Mouse (Mus musculus): ENCODE measurements around the gene Creb3l2. TPM values are rescaled to one million over a fixed set of nuclear protein-coding genes. Genes with fewer than 3 reads are reported as not detected.

Creb3l2 gene
- total RNA-seq, 2 experiments from 2014 or later: 6.9 to 7.0 TPM

GRCm38 (mm10) chr6:37414576-37414975 is 27.4 kb downstream of the Creb3l2 start:
- DNase-seq (ENCODE audit: low spot score in 2 of 2): no peak

GRCm38 (mm10) chr6:37411696-37412095 is 30.2 kb downstream of the Creb3l2 start:
- DNase-seq (ENCODE audit: low spot score in 2 of 2): no peak

- DNase-seq (ENCODE audit: low spot score in 2 of 2): no peak
These were observed 32.1 kb downstream of the Creb3l2 start for GRCm38 (mm10) chr6:37409829-37410228.

- DNase-seq (ENCODE audit: low spot score in 2 of 2): no peak
These were observed 34.1 kb downstream of the Creb3l2 start for GRCm38 (mm10) chr6:37407876-37408275.

- no peak for DNase-seq (ENCODE audit: low spot score in 2 of 2)
These were observed 35.0 kb downstream of the Creb3l2 start for GRCm38 (mm10) chr6:37406903-37407302.

- DNase-seq (ENCODE audit: low spot score in 2 of 2): no peak
These were observed 35.9 kb downstream of the Creb3l2 start for GRCm38 (mm10) chr6:37406018-37406417.

- no peak for DNase-seq (ENCODE audit: low spot score in 2 of 2)
These were observed 37.6 kb downstream of the Creb3l2 start for GRCm38 (mm10) chr6:37404325-37404724.

- no peak for DNase-seq (ENCODE audit: low spot score in 2 of 2)
These were observed 40.0 kb downstream of the Creb3l2 start for GRCm38 (mm10) chr6:37401928-37402327.

- peak in 1 of 2 experiments; percentile 16 for DNase-seq (ENCODE audit: low spot score in 2 of 2)
These were observed 41.0 kb downstream of the Creb3l2 start for GRCm38 (mm10) chr6:37400866-37401525.

GRCm38 (mm10) chr6:37400167-37400566 is 41.8 kb downstream of the Creb3l2 start:
- no peak for DNase-seq (ENCODE audit: low spot score in 2 of 2)

GRCm38 (mm10) chr6:37398943-37399342 is 43.0 kb downstream of the Creb3l2 start:
- peak; percentile 26 to 28 for DNase-seq (ENCODE audit: low spot score in 2 of 2)

GRCm38 (mm10) chr6:37397973-37398372 is 44.0 kb downstream of the Creb3l2 start:
- DNase-seq (ENCODE audit: low spot score in 2 of 2): no peak

GRCm38 (mm10) chr6:37397254-37397653 is 44.7 kb downstream of the Creb3l2 start:
- no peak for DNase-seq (ENCODE audit: low spot score in 2 of 2)

GRCm38 (mm10) chr6:37396127-37396526 is 45.8 kb downstream of the Creb3l2 start:
- DNase-seq (ENCODE audit: low spot score in 2 of 2): no peak

- DNase-seq (ENCODE audit: low spot score in 2 of 2): no peak
These were observed 48.7 kb downstream of the Creb3l2 start for GRCm38 (mm10) chr6:37393263-37393662.

- no peak for DNase-seq (ENCODE audit: low spot score in 2 of 2)
These were observed 49.7 kb downstream of the Creb3l2 start for GRCm38 (mm10) chr6:37392262-37392661.

- no peak for DNase-seq (ENCODE audit: low spot score in 2 of 2)
These were observed 50.6 kb downstream of the Creb3l2 start for GRCm38 (mm10) chr6:37391313-37391712.

GRCm38 (mm10) chr6:37388960-37389359 is 53.0 kb downstream of the Creb3l2 start:
- DNase-seq (ENCODE audit: low spot score in 2 of 2): no peak

GRCm38 (mm10) chr6:37388501-37388900 is 53.4 kb downstream of the Creb3l2 start:
- no peak for DNase-seq (ENCODE audit: low spot score in 2 of 2)

GRCm38 (mm10) chr6:37387281-37387680 is 54.7 kb downstream of the Creb3l2 start:
- DNase-seq (ENCODE audit: low spot score in 2 of 2): no peak

- no peak for DNase-seq (ENCODE audit: low spot score in 2 of 2)
These were observed 56.2 kb downstream of the Creb3l2 start for GRCm38 (mm10) chr6:37385602-37386285.

GRCm38 (mm10) chr6:37382761-37383160 is 59.2 kb downstream of the Creb3l2 start:
- no peak for DNase-seq (ENCODE audit: low spot score in 2 of 2)
